Mouse (Mus musculus) lung, postnatal 0 days (tissue): Measurements from ENCODE around the gene Eif5a.
A peak's percentile ranks its signal among the peaks of the same experiment; 100 is the strongest.

Experiments
- CTCF ChIP-seq: IDR thresholded peaks from 2 replicates; pipeline ENCODE4 v1.5.1; 2016; ENCODE audit warnings: antibody characterized with exemption, mild to moderate bottlenecking
- EP300 ChIP-seq: IDR thresholded peaks from 2 replicates; pipeline ENCODE4 v1.6.1; 2016; ENCODE audit warnings: antibody characterized with exemption, mild to moderate bottlenecking, control low read depth

DNA sequence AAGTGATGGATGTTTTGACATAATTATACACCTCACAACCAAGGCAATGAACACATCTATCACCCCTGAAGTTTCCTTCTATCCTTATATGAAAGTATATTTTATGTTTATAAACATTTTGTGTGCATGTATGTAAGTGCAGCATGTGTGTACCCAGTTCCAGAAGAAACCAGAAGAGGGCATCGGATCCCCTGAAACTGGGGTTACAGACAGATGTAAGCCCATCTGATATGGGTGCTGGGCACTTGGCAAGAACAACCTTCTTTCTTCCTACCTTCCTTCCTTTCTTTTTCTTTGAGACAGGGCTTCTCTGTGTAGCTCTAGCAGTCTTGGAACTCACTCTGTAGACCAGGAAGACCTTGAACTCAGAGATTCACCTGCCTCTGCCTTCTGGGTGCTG is 34.5 kb upstream of the Eif5a start:
- TF ChIP-seq CTCF (peak; percentile 32), EP300 (no peak)
